Mouse (Mus musculus): ENCODE data around the gene Gm12258. TPM values are rescaled to one million over a fixed set of nuclear protein-coding genes. Genes with fewer than 3 reads are reported as not detected.

Gene Gm12258
- polyA plus RNA-seq (2014; fragmentation: Illumina TruSeq; extraction: RNeasy Lipid Tissue Mini Kit (QIAGEN cat#74804); ENCODE audit: low read depth, low replicate concordance), result 12.9 TPM

GRCm38 (mm10) chr11:58846919-58847461 is at the start of gene Gm12258:
Gene Gm12258 (plus strand): TSS chr11:58847158.

GRCm38 (mm10) chr11:58801558-58802228 is 45.3 kb upstream of the Gm12258 start, which contains the start of gene Fam183b:
Gene Fam183b (minus strand): TSS chr11:58801960.

GRCm38 (mm10) chr11:58814700-58815099 is 32.3 kb upstream of the Gm12258 start, which contains the start of gene Olfr313:
Gene Olfr313 (plus strand): TSS chr11:58815000.

DNA sequence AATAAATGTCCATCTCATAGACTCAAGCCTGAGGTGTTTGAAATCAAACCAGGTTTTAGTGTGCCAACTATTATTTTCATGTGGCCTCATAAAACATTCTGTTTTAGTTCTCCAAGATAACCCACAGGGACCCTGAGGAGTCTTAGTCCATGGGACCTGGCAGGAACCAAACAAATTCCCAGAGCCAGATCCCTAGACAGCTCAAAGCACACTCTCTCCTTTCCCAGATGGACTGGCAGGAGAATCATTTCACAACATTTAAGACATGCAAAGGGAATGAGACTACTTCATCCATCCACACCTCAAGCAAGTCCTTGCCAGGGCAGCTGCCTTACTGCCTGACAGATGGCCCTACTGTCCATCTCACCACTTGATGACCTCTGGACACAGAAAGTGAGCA is 18.0 kb upstream of the Gm12258 start, which contains the start of gene Olfr312:
Gene Olfr312 (plus strand): TSS at position 301 of the 400 bp plus-strand sequence.

GRCm38 (mm10) chr11:58838951-58839350 is 8.0 kb upstream of the Gm12258 start, which contains the start of gene Olfr311:
Gene Olfr311 (plus strand): TSS chr11:58839251.

GRCm38 (mm10) chr11:58867039-58867953 is 20.3 kb downstream of the Gm12258 start, which contains the start of gene 2810021J22Rik:
Gene 2810021J22Rik (plus strand): TSS chr11:58867216.

DNA sequence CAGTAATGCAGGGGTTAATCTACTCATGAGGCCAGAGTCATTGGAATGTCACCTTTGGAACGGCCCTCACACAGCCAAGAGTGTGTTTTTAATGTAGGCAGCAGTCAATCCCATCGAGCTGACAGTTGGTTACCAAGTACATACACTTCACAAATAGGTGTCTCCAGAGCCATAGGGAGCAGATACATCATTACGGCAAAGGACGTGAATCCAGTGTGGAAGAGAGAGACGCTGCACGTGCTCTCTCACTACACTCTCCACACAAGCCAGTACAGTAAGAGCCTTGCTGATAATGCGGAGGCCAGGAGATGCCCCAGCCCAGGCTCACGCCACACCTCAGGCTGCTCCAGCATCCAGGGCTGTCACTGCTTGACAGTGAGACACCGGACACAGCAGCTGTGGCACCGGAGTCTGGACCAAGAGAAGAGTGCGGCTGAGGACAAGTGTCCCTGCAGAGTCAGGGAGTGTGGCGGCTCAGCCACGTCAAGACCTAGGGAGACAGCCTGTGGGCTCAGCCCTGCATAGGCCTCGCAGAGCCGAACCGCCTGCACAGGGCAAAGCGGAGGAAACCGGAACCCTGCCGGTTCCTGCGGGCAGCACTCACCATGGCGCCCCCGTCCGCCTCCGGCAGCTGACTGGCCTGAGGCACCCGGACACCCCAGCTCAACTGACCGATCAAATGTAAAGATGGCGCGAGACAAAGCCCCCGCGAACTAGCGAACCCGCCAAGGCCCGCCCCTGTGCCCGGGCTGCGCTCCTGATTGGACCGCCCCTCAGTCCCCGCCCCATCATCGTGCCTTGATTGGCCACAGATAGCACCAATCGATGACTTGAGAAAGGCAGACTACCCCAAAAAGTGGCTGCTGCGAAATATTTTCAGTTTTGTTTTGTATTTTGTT is 56.8 kb downstream of the Gm12258 start, which contains the start of gene Zfp39:
Gene Zfp39 (minus strand): TSS at position 715 of the 899 bp plus-strand sequence.

Other genes starting within 250 kb of the Gm12258 start
- 45.8 TPM for gene 2210407C18Rik, start 231.1 kb upstream of the Gm12258 start, polyA plus RNA-seq (2014; fragmentation: Illumina TruSeq; extraction: RNeasy Lipid Tissue Mini Kit (QIAGEN cat#74804); ENCODE audit: low read depth, low replicate concordance)
- not detected for gene Olfr323, start 216.7 kb upstream of the Gm12258 start, polyA plus RNA-seq (2014; fragmentation: Illumina TruSeq; extraction: RNeasy Lipid Tissue Mini Kit (QIAGEN cat#74804); ENCODE audit: low read depth, low replicate concordance)
- not detected for gene Trim58, start 206.7 kb upstream of the Gm12258 start, polyA plus RNA-seq (2014; fragmentation: Illumina TruSeq; extraction: RNeasy Lipid Tissue Mini Kit (QIAGEN cat#74804); ENCODE audit: low read depth, low replicate concordance)
- gene Olfr322, start 188.4 kb upstream of the Gm12258 start, polyA plus RNA-seq (2014; fragmentation: Illumina TruSeq; extraction: RNeasy Lipid Tissue Mini Kit (QIAGEN cat#74804); ENCODE audit: low read depth, low replicate concordance), result not detected
- gene Olfr320, start 166.1 kb upstream of the Gm12258 start, polyA plus RNA-seq (2014; fragmentation: Illumina TruSeq; extraction: RNeasy Lipid Tissue Mini Kit (QIAGEN cat#74804); ENCODE audit: low read depth, low replicate concordance), result not detected
- not detected for gene Olfr319, start 148.0 kb upstream of the Gm12258 start, polyA plus RNA-seq (2014; fragmentation: Illumina TruSeq; extraction: RNeasy Lipid Tissue Mini Kit (QIAGEN cat#74804); ENCODE audit: low read depth, low replicate concordance)
- not detected for gene Olfr318, start 123.1 kb upstream of the Gm12258 start, polyA plus RNA-seq (2014; fragmentation: Illumina TruSeq; extraction: RNeasy Lipid Tissue Mini Kit (QIAGEN cat#74804); ENCODE audit: low read depth, low replicate concordance)
- not detected for gene Olfr317, start 107.9 kb upstream of the Gm12258 start, polyA plus RNA-seq (2014; fragmentation: Illumina TruSeq; extraction: RNeasy Lipid Tissue Mini Kit (QIAGEN cat#74804); ENCODE audit: low read depth, low replicate concordance)
- not detected for gene Olfr316, start 94.4 kb upstream of the Gm12258 start, polyA plus RNA-seq (2014; fragmentation: Illumina TruSeq; extraction: RNeasy Lipid Tissue Mini Kit (QIAGEN cat#74804); ENCODE audit: low read depth, low replicate concordance)
- not detected for gene Olfr315, start 74.0 kb upstream of the Gm12258 start, polyA plus RNA-seq (2014; fragmentation: Illumina TruSeq; extraction: RNeasy Lipid Tissue Mini Kit (QIAGEN cat#74804); ENCODE audit: low read depth, low replicate concordance)
- not detected for gene Olfr314, start 64.2 kb upstream of the Gm12258 start, polyA plus RNA-seq (2014; fragmentation: Illumina TruSeq; extraction: RNeasy Lipid Tissue Mini Kit (QIAGEN cat#74804); ENCODE audit: low read depth, low replicate concordance)
- gene Fam183b, start 45.2 kb upstream of the Gm12258 start, polyA plus RNA-seq (2014; fragmentation: Illumina TruSeq; extraction: RNeasy Lipid Tissue Mini Kit (QIAGEN cat#74804); ENCODE audit: low read depth, low replicate concordance), result not detected
- gene Olfr313, start 32.2 kb upstream of the Gm12258 start, polyA plus RNA-seq (2014; fragmentation: Illumina TruSeq; extraction: RNeasy Lipid Tissue Mini Kit (QIAGEN cat#74804); ENCODE audit: low read depth, low replicate concordance), result not detected
- gene Olfr312, start 17.9 kb upstream of the Gm12258 start, polyA plus RNA-seq (2014; fragmentation: Illumina TruSeq; extraction: RNeasy Lipid Tissue Mini Kit (QIAGEN cat#74804); ENCODE audit: low read depth, low replicate concordance), result not detected
- gene Olfr311, start 7.9 kb upstream of the Gm12258 start, polyA plus RNA-seq (2014; fragmentation: Illumina TruSeq; extraction: RNeasy Lipid Tissue Mini Kit (QIAGEN cat#74804); ENCODE audit: low read depth, low replicate concordance), result not detected
- gene 2810021J22Rik, start 20.1 kb downstream of the Gm12258 start, polyA plus RNA-seq (2014; fragmentation: Illumina TruSeq; extraction: RNeasy Lipid Tissue Mini Kit (QIAGEN cat#74804); ENCODE audit: low read depth, low replicate concordance), result 8.3 TPM
- gene Zfp39, start 57.1 kb downstream of the Gm12258 start, polyA plus RNA-seq (2014; fragmentation: Illumina TruSeq; extraction: RNeasy Lipid Tissue Mini Kit (QIAGEN cat#74804); ENCODE audit: low read depth, low replicate concordance), result 3.9 TPM
- gene Btnl10, start 70.8 kb downstream of the Gm12258 start, polyA plus RNA-seq (2014; fragmentation: Illumina TruSeq; extraction: RNeasy Lipid Tissue Mini Kit (QIAGEN cat#74804); ENCODE audit: low read depth, low replicate concordance), result not detected
- 6.2 TPM for gene Rnf187, start 91.8 kb downstream of the Gm12258 start, polyA plus RNA-seq (2014; fragmentation: Illumina TruSeq; extraction: RNeasy Lipid Tissue Mini Kit (QIAGEN cat#74804); ENCODE audit: low read depth, low replicate concordance)
- gene Hist3h2ba, start 101.8 kb downstream of the Gm12258 start, polyA plus RNA-seq (2014; fragmentation: Illumina TruSeq; extraction: RNeasy Lipid Tissue Mini Kit (QIAGEN cat#74804); ENCODE audit: low read depth, low replicate concordance), result not detected
- 18.4 TPM for gene Hist3h2a, start 107.5 kb downstream of the Gm12258 start, polyA plus RNA-seq (2014; fragmentation: Illumina TruSeq; extraction: RNeasy Lipid Tissue Mini Kit (QIAGEN cat#74804); ENCODE audit: low read depth, low replicate concordance)
- gene Trim17, start 107.5 kb downstream of the Gm12258 start, polyA plus RNA-seq (2014; fragmentation: Illumina TruSeq; extraction: RNeasy Lipid Tissue Mini Kit (QIAGEN cat#74804); ENCODE audit: low read depth, low replicate concordance), result 0.41 TPM
- gene Trim11, start 130.9 kb downstream of the Gm12258 start, polyA plus RNA-seq (2014; fragmentation: Illumina TruSeq; extraction: RNeasy Lipid Tissue Mini Kit (QIAGEN cat#74804); ENCODE audit: low read depth, low replicate concordance), result 2.8 TPM

All from sigmoid colon, adult 10 weeks (tissue).